Mouse (Mus musculus) adrenal gland, adult 2 months (tissue): ENCODE measurements around the gene Elmo1. TPM values are rescaled to one million over a fixed set of nuclear protein-coding genes. Genes with fewer than 3 reads are reported as not detected.

ENCODE experiments used
- DNase-seq: peaks from one replicate; pipeline ENCODE4 v3.0.0; 2021
- polyA plus RNA-seq: library from polyadenylated mRNA; depleted of rRNA; stranded (reverse); fragments of >200 nt; gene quantifications from 2 replicates; pipeline ENCODE4 v1.2.3, GENCODE M21; 2012
- total RNA-seq, 2 experiments: library from RNA; stranded (reverse); gene quantifications; 2 replicates each; pipeline ENCODE4 v1.2.3; 2021

The Elmo1 gene
- total and polyA plus RNA-seq, 3 experiments: 9.6 to 16.7 (median 15.2) TPM

GRCm38 (mm10) chr13:20537487-20537886 lies 447.1 kb downstream of the Elmo1 start:
- DNase-seq: no peak

- no peak for DNase-seq
Measured at GRCm38 (mm10) chr13:20538216-20539070, 448.0 kb downstream of the Elmo1 start.

- DNase-seq: no peak
Measured at GRCm38 (mm10) chr13:20539631-20540030, 449.2 kb downstream of the Elmo1 start.

GRCm38 (mm10) chr13:20546568-20547204 lies 456.3 kb downstream of the Elmo1 start:
- no peak for DNase-seq

GRCm38 (mm10) chr13:20549983-20550382 lies 459.6 kb downstream of the Elmo1 start:
- no peak for DNase-seq

- DNase-seq: no peak
Measured at GRCm38 (mm10) chr13:20551559-20551958, 461.2 kb downstream of the Elmo1 start.

- no peak for DNase-seq
Measured at GRCm38 (mm10) chr13:20555853-20556452, 465.6 kb downstream of the Elmo1 start.

- no peak for DNase-seq
Measured at GRCm38 (mm10) chr13:20556739-20557138, 466.3 kb downstream of the Elmo1 start.

- no peak for DNase-seq
Measured at GRCm38 (mm10) chr13:20557156-20557555, 466.8 kb downstream of the Elmo1 start.

- no peak for DNase-seq
Measured at GRCm38 (mm10) chr13:20558376-20558775, 468.0 kb downstream of the Elmo1 start.

- DNase-seq: no peak
Measured at GRCm38 (mm10) chr13:20564414-20564813, 474.0 kb downstream of the Elmo1 start.

- no peak for DNase-seq
Measured at GRCm38 (mm10) chr13:20575186-20575585, 484.8 kb downstream of the Elmo1 start.

- DNase-seq: no peak
Measured at GRCm38 (mm10) chr13:20585868-20586267, 495.5 kb downstream of the Elmo1 start.

- DNase-seq: no peak
Measured at GRCm38 (mm10) chr13:20586462-20586861, 496.1 kb downstream of the Elmo1 start.

GRCm38 (mm10) chr13:20590983-20591382 lies 500.6 kb downstream of the Elmo1 start:
- DNase-seq: no peak

- no peak for DNase-seq
Measured at GRCm38 (mm10) chr13:20597307-20597706, 506.9 kb downstream of the Elmo1 start.

GRCm38 (mm10) chr13:20598618-20599017 lies 508.2 kb downstream of the Elmo1 start:
- no peak for DNase-seq

- DNase-seq: no peak
Measured at GRCm38 (mm10) chr13:20600246-20600645, 509.9 kb downstream of the Elmo1 start.

- DNase-seq: no peak
Measured at GRCm38 (mm10) chr13:20601421-20601820, 511.0 kb downstream of the Elmo1 start.

- DNase-seq: no peak
Measured at GRCm38 (mm10) chr13:20606891-20607290, 516.5 kb downstream of the Elmo1 start.

GRCm38 (mm10) chr13:20609003-20609688 lies 518.8 kb downstream of the Elmo1 start:
- DNase-seq: no peak
